Mouse (Mus musculus): ENCODE data around the gene Zfp592. TPM values are rescaled to one million over a fixed set of nuclear protein-coding genes. Genes with fewer than 3 reads are reported as not detected.

Gene Zfp592
- polyA plus RNA-seq, 1 experiment from 2014 or later = 15.0 TPM

DNA sequence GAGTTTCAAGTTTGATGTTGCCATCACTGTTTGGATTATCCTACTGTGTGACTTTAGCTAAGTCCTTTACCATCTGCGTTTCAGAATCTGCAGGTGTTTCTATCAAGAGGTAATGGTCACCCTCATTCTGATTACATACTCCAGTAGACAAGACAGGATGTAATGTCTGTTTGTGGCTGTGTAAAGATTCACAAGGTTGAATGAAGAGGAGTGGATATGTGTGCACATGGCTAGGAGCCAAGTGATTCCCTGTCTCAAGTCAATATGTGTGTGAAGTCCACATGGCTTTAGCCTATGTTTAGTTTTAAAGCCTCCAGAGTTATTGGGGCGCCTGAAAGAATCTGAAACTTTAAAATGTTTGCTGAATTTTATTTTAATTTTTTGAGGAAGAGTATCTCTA is 6.1 kb downstream of the Zfp592 start:
- Histone ChIP-seq H3K27ac (replicated peaks; ENCODE audit: low read depth, low read length) (no peak overlapping the region), H3K4me2 (ENCODE audit: low read depth, low read length) (no peak overlapping the region), H3K9me3 (ENCODE audit: control insufficient read depth, low read length) (no peaks in the 10 kb centered on the region), H3K9ac (ENCODE audit: low read depth, low read length) (no peak overlapping the region), H3K36me3 (ENCODE audit: control insufficient read depth, insufficient read depth, low read length) (no peaks in the 10 kb centered on the region), H3K4me3 (ENCODE audit: low read depth, low read length) (no peak overlapping the region), H3K4me1 (ENCODE audit: control insufficient read depth, insufficient read depth, low read length) (peaks cover 11% of the 10 kb centered on the region; the same call in 1 of the 2 replicates), H3K27me3 (replicated peaks; ENCODE audit: control insufficient read depth, insufficient read depth, low read length) (no peaks in the 10 kb centered on the region)
- DNase-seq (ENCODE audit: low spot score) = no peak
- 82% methylated on average over 2 of the region's 2 CpGs for WGBS
- no peak for ATAC-seq (ENCODE audit: low read depth)

DNA sequence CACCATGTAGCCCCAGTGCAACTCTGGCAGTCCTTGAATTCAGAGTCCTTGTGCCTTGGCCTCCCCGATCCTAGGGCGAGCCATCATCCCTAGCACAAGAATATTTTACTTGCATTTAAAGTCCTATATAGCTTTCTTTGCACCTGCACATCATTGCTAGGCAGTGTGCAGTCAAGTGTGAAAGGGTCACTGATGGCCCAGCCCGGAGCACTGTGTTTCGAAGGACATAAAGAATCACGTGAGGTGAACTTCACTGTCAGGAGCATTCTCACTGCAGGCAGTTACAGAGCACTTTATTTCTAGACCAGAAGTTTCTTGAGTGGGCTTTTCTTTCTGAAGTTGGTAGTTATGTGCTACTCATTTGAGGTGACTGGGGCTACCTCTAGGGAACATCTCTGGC is 8.4 kb downstream of the Zfp592 start:
- 86% methylated on average over 5 of the region's 5 CpGs for WGBS
- DNase-seq (ENCODE audit: low spot score) = no peak

DNA sequence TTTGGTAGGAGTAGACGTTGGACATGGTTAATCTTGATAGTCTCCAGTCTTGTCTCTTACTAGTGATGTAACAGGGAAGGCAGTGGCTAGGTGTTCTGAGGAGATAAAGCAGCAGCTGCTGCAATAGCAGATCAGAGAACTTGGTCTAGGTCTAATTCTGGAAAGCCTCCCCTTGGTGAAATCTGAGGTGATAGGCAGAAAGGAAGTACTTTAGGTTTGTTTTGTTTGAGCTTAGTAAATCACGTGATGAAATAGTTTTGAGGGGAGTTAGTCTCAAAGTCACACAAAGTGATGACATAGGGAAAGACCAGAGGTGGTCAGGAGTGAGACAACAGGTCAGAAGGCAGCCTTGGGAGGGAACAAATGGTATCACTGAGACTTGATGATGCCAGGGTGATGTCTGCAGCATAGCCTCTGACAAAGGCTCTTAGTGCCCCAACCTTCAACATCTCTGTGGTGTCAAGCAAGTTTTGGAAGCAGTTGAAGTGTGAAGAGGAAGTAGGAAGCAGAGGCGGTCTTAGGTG is 11.1 kb downstream of the Zfp592 start:
- H3K9me3 ChIP-seq (ENCODE audit: control insufficient read depth, low read length) = no peaks in the 10 kb centered on the region
- 73% methylated on average over 3 of the region's 3 CpGs for WGBS
- H3K4me1 ChIP-seq (ENCODE audit: control insufficient read depth, insufficient read depth, low read length) = no peaks in the 10 kb centered on the region
- no peak for DNase-seq (ENCODE audit: low spot score)
- H3K27me3 ChIP-seq (replicated peaks; ENCODE audit: control insufficient read depth, insufficient read depth, low read length) = no peaks in the 10 kb centered on the region
- no peak overlapping the region for H3K27ac ChIP-seq (replicated peaks; ENCODE audit: low read depth, low read length)
- ATAC-seq (ENCODE audit: low read depth) = no peak
- H3K9ac ChIP-seq (ENCODE audit: low read depth, low read length) = no peak overlapping the region
- peaks cover 7% of the 10 kb centered on the region for H3K36me3 ChIP-seq (ENCODE audit: control insufficient read depth, insufficient read depth, low read length)
- no peak overlapping the region for H3K4me3 ChIP-seq (ENCODE audit: low read depth, low read length)
- H3K4me2 ChIP-seq (ENCODE audit: low read depth, low read length) = no peak overlapping the region

More for the DNA sequence above, 8.4 kb downstream of the Zfp592 start:
- H3K4me3 ChIP-seq (ENCODE audit: low read depth, low read length) = no peak overlapping the region
- no peak overlapping the region for H3K27ac ChIP-seq (replicated peaks; ENCODE audit: low read depth, low read length)
- no peak overlapping the region for H3K4me2 ChIP-seq (ENCODE audit: low read depth, low read length)
- no peaks in the 10 kb centered on the region for H3K9me3 ChIP-seq (ENCODE audit: control insufficient read depth, low read length)
- H3K36me3 ChIP-seq (ENCODE audit: control insufficient read depth, insufficient read depth, low read length) = no peaks in the 10 kb centered on the region
- H3K4me1 ChIP-seq (ENCODE audit: control insufficient read depth, insufficient read depth, low read length) = no peaks in the 10 kb centered on the region
- no peaks in the 10 kb centered on the region for H3K27me3 ChIP-seq (replicated peaks; ENCODE audit: control insufficient read depth, insufficient read depth, low read length)
- no peak overlapping the region for H3K9ac ChIP-seq (ENCODE audit: low read depth, low read length)
- ATAC-seq (ENCODE audit: low read depth) = no peak

DNA sequence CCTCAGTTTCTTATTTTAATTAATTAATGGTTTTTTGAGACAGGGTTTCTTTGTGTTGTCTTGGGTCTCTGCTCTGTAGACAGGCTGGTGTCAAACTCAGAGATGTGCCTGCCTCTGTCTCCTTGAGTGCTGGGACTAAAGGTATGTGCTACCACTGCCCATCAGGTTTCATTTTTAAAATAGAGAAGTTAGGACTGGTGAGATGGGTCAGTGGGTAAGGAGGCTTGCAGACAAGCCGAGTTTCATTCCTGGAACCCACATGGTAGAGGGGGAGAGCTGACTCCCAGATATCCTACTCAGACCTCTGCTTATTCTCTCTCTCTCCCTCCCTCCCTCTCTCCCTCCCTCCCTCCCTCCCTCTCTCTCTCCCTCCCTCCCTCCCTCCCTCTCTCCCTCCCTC is 12.5 kb downstream of the Zfp592 start:
- H3K27ac ChIP-seq (replicated peaks; ENCODE audit: low read depth, low read length) = no peak overlapping the region
- H3K4me1 ChIP-seq (ENCODE audit: control insufficient read depth, insufficient read depth, low read length) = no peaks in the 10 kb centered on the region
- H3K4me3 ChIP-seq (ENCODE audit: low read depth, low read length) = no peak overlapping the region
- H3K36me3 ChIP-seq (ENCODE audit: control insufficient read depth, insufficient read depth, low read length) = peaks cover 18% of the 10 kb centered on the region
- no peak overlapping the region for H3K9ac ChIP-seq (ENCODE audit: low read depth, low read length)
- no peaks in the 10 kb centered on the region for H3K9me3 ChIP-seq (ENCODE audit: control insufficient read depth, low read length)
- no peak for ATAC-seq (ENCODE audit: low read depth)
- 50% methylated on average over 1 of the region's 1 CpGs for WGBS
- no peak overlapping the region for H3K4me2 ChIP-seq (ENCODE audit: low read depth, low read length)
- DNase-seq (ENCODE audit: low spot score) = no peak
- no peaks in the 10 kb centered on the region for H3K27me3 ChIP-seq (replicated peaks; ENCODE audit: control insufficient read depth, insufficient read depth, low read length)

DNA sequence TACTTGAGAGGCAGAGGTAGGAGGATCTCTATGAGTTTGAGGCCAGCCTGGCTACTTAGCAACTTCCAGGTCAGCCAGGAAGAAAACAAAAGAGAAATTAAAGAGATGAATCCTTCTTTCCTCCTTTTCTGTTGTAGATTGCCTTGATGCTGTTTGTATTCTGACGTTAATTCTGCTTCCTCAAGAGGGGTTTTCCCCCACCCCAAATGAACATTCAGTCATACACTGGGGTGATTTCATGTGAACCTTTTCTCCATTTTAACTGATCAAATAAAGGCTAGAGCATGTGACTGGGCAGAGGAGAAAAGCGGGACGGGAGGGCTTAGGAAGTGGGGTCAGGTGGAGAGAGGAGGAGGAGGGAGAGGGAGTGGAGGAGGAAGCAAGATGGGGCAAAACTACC is 14.8 kb downstream of the Zfp592 start:
- Histone ChIP-seq H3K27ac (replicated peaks; ENCODE audit: low read depth, low read length) (no peak overlapping the region), H3K9ac (ENCODE audit: low read depth, low read length) (no peak overlapping the region), H3K27me3 (replicated peaks; ENCODE audit: control insufficient read depth, insufficient read depth, low read length) (no peaks in the 10 kb centered on the region), H3K4me3 (ENCODE audit: low read depth, low read length) (no peak overlapping the region), H3K36me3 (ENCODE audit: control insufficient read depth, insufficient read depth, low read length) (peaks cover 32% of the 10 kb centered on the region), H3K4me1 (ENCODE audit: control insufficient read depth, insufficient read depth, low read length) (no peaks in the 10 kb centered on the region), H3K4me2 (ENCODE audit: low read depth, low read length) (no peak overlapping the region), H3K9me3 (ENCODE audit: control insufficient read depth, low read length) (no peaks in the 10 kb centered on the region)
- WGBS = 77% methylated on average over 3 of the region's 3 CpGs
- ATAC-seq (ENCODE audit: low read depth) (no peak), DNase-seq (ENCODE audit: low spot score) (no peak)

DNA sequence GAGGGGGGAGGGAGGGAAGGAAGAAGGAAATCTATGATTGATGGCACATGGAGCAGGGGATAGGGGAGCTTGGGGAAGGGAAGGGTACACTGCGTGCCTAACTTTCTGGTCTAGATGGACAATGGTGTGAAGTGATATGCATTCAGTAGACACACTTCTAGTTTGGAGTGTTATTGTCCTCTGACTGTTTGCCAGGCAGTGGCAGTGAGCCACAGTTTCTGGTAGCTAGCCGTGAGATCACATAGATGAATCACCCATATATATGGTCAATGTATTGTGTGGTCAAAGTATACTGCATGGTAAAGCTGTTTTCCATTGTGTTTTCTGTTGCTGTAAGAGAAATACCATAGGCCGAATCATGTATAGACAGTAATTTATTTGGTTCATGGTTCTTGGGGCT is 18.1 kb downstream of the Zfp592 start:
- H3K4me3 ChIP-seq (ENCODE audit: low read depth, low read length) = no peak overlapping the region
- H3K27ac ChIP-seq (replicated peaks; ENCODE audit: low read depth, low read length) = no peak overlapping the region
- ATAC-seq (ENCODE audit: low read depth) (no peak), DNase-seq (ENCODE audit: low spot score) (no peak)
- no peak overlapping the region for H3K4me2 ChIP-seq (ENCODE audit: low read depth, low read length)
- H3K9me3 ChIP-seq (ENCODE audit: control insufficient read depth, low read length) = no peaks in the 10 kb centered on the region
- H3K36me3 ChIP-seq (ENCODE audit: control insufficient read depth, insufficient read depth, low read length) = peaks cover 40% of the 10 kb centered on the region
- no peak overlapping the region for H3K9ac ChIP-seq (ENCODE audit: low read depth, low read length)
- H3K27me3 ChIP-seq (replicated peaks; ENCODE audit: control insufficient read depth, insufficient read depth, low read length) = no peaks in the 10 kb centered on the region
- no peaks in the 10 kb centered on the region for H3K4me1 ChIP-seq (ENCODE audit: control insufficient read depth, insufficient read depth, low read length)
- 97% methylated on average over 3 of the region's 3 CpGs for WGBS

DNA sequence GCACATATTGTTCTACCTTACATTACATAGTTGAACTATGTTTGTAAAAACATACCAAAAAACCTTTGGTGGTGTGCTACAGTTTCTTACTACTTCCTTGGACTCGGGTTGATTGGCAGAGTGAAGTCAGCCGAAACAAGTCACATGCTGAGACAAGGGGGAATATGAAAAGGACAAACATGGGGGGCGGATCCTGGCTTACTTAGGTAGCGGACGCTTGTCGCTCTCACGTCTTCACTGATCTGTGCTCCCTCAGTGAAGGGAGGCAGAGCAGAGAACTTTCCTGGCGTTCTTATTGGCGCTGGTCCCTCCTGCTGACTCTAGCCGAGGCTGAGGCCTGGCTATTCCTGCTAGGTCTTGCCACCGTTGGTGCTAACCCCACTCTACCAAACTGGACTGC is 26.8 kb downstream of the Zfp592 start:
- H3K9me3 ChIP-seq (ENCODE audit: control insufficient read depth, low read length) = no peaks in the 10 kb centered on the region
- no peak overlapping the region for H3K4me2 ChIP-seq (ENCODE audit: low read depth, low read length)
- ATAC-seq (ENCODE audit: low read depth) (no peak), DNase-seq (ENCODE audit: low spot score) (no peak)
- no peak overlapping the region for H3K9ac ChIP-seq (ENCODE audit: low read depth, low read length)
- H3K4me3 ChIP-seq (ENCODE audit: low read depth, low read length) = no peak overlapping the region
- WGBS = 60% methylated on average over 11 of the region's 11 CpGs
- H3K36me3 ChIP-seq (ENCODE audit: control insufficient read depth, insufficient read depth, low read length) = peaks cover 34% of the 10 kb centered on the region
- no peak overlapping the region for H3K27ac ChIP-seq (replicated peaks; ENCODE audit: low read depth, low read length)
- H3K27me3 ChIP-seq (replicated peaks; ENCODE audit: control insufficient read depth, insufficient read depth, low read length) = no peaks in the 10 kb centered on the region
- H3K4me1 ChIP-seq (ENCODE audit: control insufficient read depth, insufficient read depth, low read length) = no peaks in the 10 kb centered on the region

DNA sequence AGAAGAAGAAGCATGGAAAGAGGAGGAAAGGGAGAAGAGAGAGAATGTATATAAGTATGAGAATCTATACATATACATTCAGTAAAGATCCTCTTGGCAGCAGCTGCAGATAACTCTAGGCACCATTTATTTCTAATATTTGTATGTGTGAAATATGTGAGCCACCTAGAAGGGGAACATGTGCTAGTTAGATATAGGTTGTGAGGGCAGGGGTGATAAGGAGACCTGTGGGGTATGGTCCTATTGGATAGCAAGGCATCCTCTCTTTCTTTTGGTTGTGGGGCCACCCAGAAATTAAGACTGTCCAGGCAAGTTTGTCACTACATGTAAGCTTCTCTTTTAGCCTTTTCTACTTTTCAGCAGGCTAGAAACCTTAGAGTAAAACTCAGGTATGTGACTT is 29.2 kb downstream of the Zfp592 start:
- H3K4me2 ChIP-seq (ENCODE audit: low read depth, low read length) = no peak overlapping the region
- no peak overlapping the region for H3K4me3 ChIP-seq (ENCODE audit: low read depth, low read length)
- H3K4me1 ChIP-seq (ENCODE audit: control insufficient read depth, insufficient read depth, low read length) = no peaks in the 10 kb centered on the region
- peaks cover 47% of the 10 kb centered on the region for H3K36me3 ChIP-seq (ENCODE audit: control insufficient read depth, insufficient read depth, low read length)
- no peak overlapping the region for H3K27ac ChIP-seq (replicated peaks; ENCODE audit: low read depth, low read length)
- no peak overlapping the region for H3K9ac ChIP-seq (ENCODE audit: low read depth, low read length)
- DNase-seq (ENCODE audit: low spot score) = no peak
- ATAC-seq (ENCODE audit: low read depth) = no peak
- H3K9me3 ChIP-seq (ENCODE audit: control insufficient read depth, low read length) = no peaks in the 10 kb centered on the region
- no peaks in the 10 kb centered on the region for H3K27me3 ChIP-seq (replicated peaks; ENCODE audit: control insufficient read depth, insufficient read depth, low read length)

DNA sequence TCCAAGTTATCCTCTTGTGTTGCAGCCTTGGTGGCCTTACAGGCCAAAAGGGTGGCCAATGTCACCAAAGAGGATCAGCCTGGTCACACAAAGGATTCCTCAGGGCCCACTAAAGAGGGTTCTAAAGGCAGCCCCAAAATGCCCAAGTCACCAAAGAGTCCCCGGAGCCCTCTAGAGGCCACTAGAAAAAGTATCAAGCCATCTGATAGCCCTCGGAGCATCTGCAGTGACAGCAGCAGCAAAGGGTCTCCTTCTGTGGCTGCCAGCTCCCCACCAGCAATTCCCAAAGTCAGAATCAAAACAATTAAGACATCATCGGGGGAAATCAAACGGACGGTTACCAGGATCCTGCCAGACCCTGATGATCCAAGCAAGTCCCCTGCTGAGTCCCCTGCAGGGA is 30.6 kb downstream of the Zfp592 start:
- no peak overlapping the region for H3K4me2 ChIP-seq (ENCODE audit: low read depth, low read length)
- H3K36me3 ChIP-seq (ENCODE audit: control insufficient read depth, insufficient read depth, low read length) = peaks cover 54% of the 10 kb centered on the region
- no peak overlapping the region for H3K4me3 ChIP-seq (ENCODE audit: low read depth, low read length)
- no peak overlapping the region for H3K9ac ChIP-seq (ENCODE audit: low read depth, low read length)
- ATAC-seq (ENCODE audit: low read depth) (no peak), DNase-seq (ENCODE audit: low spot score) (no peak)
- H3K27ac ChIP-seq (replicated peaks; ENCODE audit: low read depth, low read length) = no peak overlapping the region
- no peaks in the 10 kb centered on the region for H3K4me1 ChIP-seq (ENCODE audit: control insufficient read depth, insufficient read depth, low read length)
- 72% methylated on average over 5 of the region's 5 CpGs for WGBS
- H3K9me3 ChIP-seq (ENCODE audit: control insufficient read depth, low read length) = no peaks in the 10 kb centered on the region
- H3K27me3 ChIP-seq (replicated peaks; ENCODE audit: control insufficient read depth, insufficient read depth, low read length) = no peaks in the 10 kb centered on the region
